In genomic region chr3:34640690-34641600, GRCm38 (mm10) we compare ENCODE assay signal across 10 mouse cellular contexts. TPM values are rescaled to one million over a fixed set of nuclear protein-coding genes. Genes with fewer than 3 reads are reported as not detected.
A peak's percentile ranks its signal among the peaks of the same experiment; 100 is the strongest.
DNase-seq lines count a peak whose midpoint lies in the region; ATAC-seq lines count a peak whose summit lies in the region.
"Had no signal": no experiment of that assay in that cellular context is flagged by ENCODE, and none has a peak within 500 bp of the region (broad histone marks: within the 10 kb centered on the region; RNA-seq: fewer than 3 reads in every experiment).

No protein-coding gene starts in this region.

- H3K9ac ChIP-seq in forebrain, embryonic 15.5 days (replicated peaks): peak overlapping the region; percentile 61
- peak overlapping the region; percentile 68; the same call in 1 of the 2 replicates for H3K9ac ChIP-seq in midbrain, embryonic 12.5 days (replicated peaks)
- H3K9ac ChIP-seq: liver, embryonic 15.5 days had no signal

- intact Hi-C loops in gastrocnemius, postnatal 14 days (cut with DNase I; ENCODE audit: low total_unique reads): no loop called here

- peak overlapping the region; percentile 90 for H3K27ac ChIP-seq in forebrain, embryonic 15.5 days (replicated peaks)
- H3K27ac ChIP-seq in midbrain, embryonic 12.5 days (replicated peaks): peak overlapping the region; percentile 61; the same call in 1 of the 2 replicates
- H3K27ac ChIP-seq: liver, embryonic 15.5 days had no signal

- peak; percentile 56 to 80 for DNase-seq in cerebellum, postnatal 25 days
- DNase-seq in cerebellum, adult 11 months: no peak
- DNase-seq in right cerebral cortex, adult 18-20 months: peak; percentile 52
- DNase-seq in right cerebral cortex, adult 2 months (ENCODE audit: low spot score in 2 of 2): no peak
- no peak for DNase-seq in gastrocnemius, postnatal 14 days

- no peaks in the 10 kb centered on the region for H3K36me3 ChIP-seq in forebrain, embryonic 15.5 days
- no peaks in the 10 kb centered on the region for H3K36me3 ChIP-seq in midbrain, embryonic 12.5 days
- H3K36me3 ChIP-seq: liver, embryonic 15.5 days had no signal

- H3K4me2 ChIP-seq in forebrain, embryonic 15.5 days (replicated peaks): peak overlapping the region; percentile 72
- peak overlapping the region; percentile 77 for H3K4me2 ChIP-seq in midbrain, embryonic 12.5 days (replicated peaks)
- H3K4me2 ChIP-seq: liver, embryonic 15.5 days had no signal

- H3K4me3 ChIP-seq in forebrain, embryonic 15.5 days: peak overlapping the region; percentile 41
- peak overlapping the region; percentile 44 for H3K4me3 ChIP-seq in midbrain, embryonic 12.5 days
- H3K4me3 ChIP-seq: liver, embryonic 15.5 days had no signal

- H3K4me1 ChIP-seq in forebrain, embryonic 15.5 days: peaks cover 71% of the 10 kb centered on the region
- peaks cover 75% of the 10 kb centered on the region for H3K4me1 ChIP-seq in midbrain, embryonic 12.5 days
- H3K4me1 ChIP-seq: liver, embryonic 15.5 days had no signal

- peak; percentile 21; the same call in 1 of the 2 replicates for ATAC-seq in forebrain, embryonic 15.5 days (replicated peaks)
- no peak for ATAC-seq in midbrain, embryonic 12.5 days (ENCODE audit: low FRiP score, low read depth)
- no peak for ATAC-seq in inflammation-experienced regulatory T-cells, adult 6 months

- 5% methylated on average over 33 of the region's 33 CpGs for WGBS in forebrain, embryonic 15.5 days
- 4% methylated on average over 33 of the region's 33 CpGs for WGBS in midbrain, embryonic 12.5 days

- no peaks in the 10 kb centered on the region for H3K9me3 ChIP-seq in forebrain, embryonic 15.5 days
- H3K9me3 ChIP-seq in midbrain, embryonic 12.5 days: no peaks in the 10 kb centered on the region
- H3K9me3 ChIP-seq: liver, embryonic 15.5 days had no signal

- H3K27me3 ChIP-seq in forebrain, embryonic 15.5 days: no peaks in the 10 kb centered on the region
- peaks cover 35% of the 10 kb centered on the region for H3K27me3 ChIP-seq in midbrain, embryonic 12.5 days
- H3K27me3 ChIP-seq: CH12.LX had no signal

RNA-seq across cellular contexts. Expression of gene Sox2, which starts 9.3 kb away (rescaled TPM):
- 39.7 and 42.3 TPM in 2 replicates for polyA plus RNA-seq in forebrain, embryonic 15.5 days (2015; fragmentation: Nextera tagmentation; extraction: Ambion mirVana)
- 49.5 and 61.1 TPM in 2 replicates for polyA plus RNA-seq in midbrain, embryonic 12.5 days (2016; fragmentation: Nextera tagmentation; extraction: Ambion mirVana)
- not detected for polyA plus RNA-seq in inflammation-experienced regulatory T-cells, adult 6 months (2017; shearing (Covaris generic))
- under 1 TPM in 1 of 2 experiments, not detected in 1; 0.39 TPM for total RNA-seq in gastrocnemius, postnatal 14 days (2021)
- total RNA-seq: CH12.LX had no signal
- polyA plus RNA-seq: liver, embryonic 15.5 days had no signal

Comparison
In these comparisons a context has a peak if more than half of its experiments do, and no peak if none do; other contexts are left out.
1. DNase-seq: peak in cerebellum, postnatal 25 days (2 of 2) and right cerebral cortex, adult 18-20 months (single experiment); none in cerebellum, adult 11 months (single experiment), right cerebral cortex, adult 2 months (0 of 2) and gastrocnemius, postnatal 14 days (single experiment).
2. RNA of gene Sox2, which starts 9.3 kb away (polyA plus RNA-seq): 49.5 to 61.1 TPM in midbrain, embryonic 12.5 days and 39.7 to 42.3 TPM in forebrain, embryonic 15.5 days; not detected in inflammation-experienced regulatory T-cells, adult 6 months; every median in the first group is over 10 times any median in the second.